Mouse (Mus musculus): ENCODE data around the gene Olfr965.

DNA sequence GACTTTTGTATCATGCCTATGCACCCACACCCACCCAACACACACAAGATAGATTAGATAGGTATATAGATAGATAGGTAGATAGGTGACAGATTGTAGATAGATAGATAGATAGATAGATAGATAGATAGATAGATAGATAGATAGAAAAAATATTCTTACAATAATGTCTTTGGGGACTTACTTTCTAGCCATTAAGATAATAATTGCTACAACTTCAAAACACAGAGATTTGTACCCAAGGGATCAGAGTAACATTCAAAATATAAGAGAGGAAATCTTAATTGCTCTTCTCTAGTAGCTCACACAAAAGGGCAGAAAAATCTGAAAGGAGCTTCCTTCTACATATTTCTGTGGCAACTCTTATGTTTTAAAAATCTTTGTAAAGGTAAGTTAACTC, 34.8 kb downstream of the Olfr965 start, which contains the start of gene Olfr967:
- TF ChIP-seq CTCF (IDR thresholded peaks at IDR 0.05; ENCODE audit: borderline replicate concordance, insufficient read depth, low read depth, low read length) (no peak), POLR2A (IDR thresholded peaks at IDR 0.05; ENCODE audit: borderline replicate concordance, insufficient read depth, low read length) (no peak)

Data from cerebellum, adult 2 months (tissue).